Mouse (Mus musculus) heart, postnatal 0 days (tissue): ENCODE data around the gene Ly6g6c.

Source experiments
- CTCF ChIP-seq: IDR thresholded peaks from 2 replicates; pipeline ENCODE4 v1.5.1; 2016; ENCODE audit warnings: antibody characterized with exemption, control low read depth, low read depth
- EP300 ChIP-seq: IDR thresholded peaks from 2 replicates; pipeline ENCODE4 v1.6.1; 2016; ENCODE audit warnings: antibody characterized with exemption, low read depth

GRCm38 (mm10) chr17:35104754-35105153 lies 39.6 kb downstream of the Ly6g6c start:
- TF ChIP-seq EP300 (no peak), CTCF (no peak)
